Mouse (Mus musculus): ENCODE data around the gene E130308A19Rik.

GRCm38 (mm10) chr4:59644431-59644830 is 18.4 kb downstream of the E130308A19Rik start:
- TF ChIP-seq CTCF (IDR thresholded peaks at IDR 0.05; ENCODE audit: low read depth) (no peak), EP300 (IDR thresholded peaks at IDR 0.05; ENCODE audit: low read depth) (no peak)

Measured in heart, postnatal 0 days (tissue).